Mouse (Mus musculus) adrenal gland, adult 8-10 months (tissue): ENCODE results near the gene AL731706.1. TPM values are rescaled to one million over a fixed set of nuclear protein-coding genes. Genes with fewer than 3 reads are reported as not detected.
"Not testable (repeated sequence)": the region's sequence is repeated elsewhere in the genome, so short reads cannot be mapped to it uniquely, and the experiment has no call there.

Experiments used
- DNase-seq: peaks from one replicate; pipeline ENCODE4 v3.0.0; 2022
- total RNA-seq, 4 experiments: library from RNA; stranded (reverse); gene quantifications; 2 replicates each; pipeline ENCODE4 v1.2.4; 2022

The AL731706.1 gene
- total RNA-seq, result 10 to 100 TPM in 3 of 4 experiments, 1 to 10 TPM in 1; 7.0 to 16.9 (median 16.2) TPM

DNA sequence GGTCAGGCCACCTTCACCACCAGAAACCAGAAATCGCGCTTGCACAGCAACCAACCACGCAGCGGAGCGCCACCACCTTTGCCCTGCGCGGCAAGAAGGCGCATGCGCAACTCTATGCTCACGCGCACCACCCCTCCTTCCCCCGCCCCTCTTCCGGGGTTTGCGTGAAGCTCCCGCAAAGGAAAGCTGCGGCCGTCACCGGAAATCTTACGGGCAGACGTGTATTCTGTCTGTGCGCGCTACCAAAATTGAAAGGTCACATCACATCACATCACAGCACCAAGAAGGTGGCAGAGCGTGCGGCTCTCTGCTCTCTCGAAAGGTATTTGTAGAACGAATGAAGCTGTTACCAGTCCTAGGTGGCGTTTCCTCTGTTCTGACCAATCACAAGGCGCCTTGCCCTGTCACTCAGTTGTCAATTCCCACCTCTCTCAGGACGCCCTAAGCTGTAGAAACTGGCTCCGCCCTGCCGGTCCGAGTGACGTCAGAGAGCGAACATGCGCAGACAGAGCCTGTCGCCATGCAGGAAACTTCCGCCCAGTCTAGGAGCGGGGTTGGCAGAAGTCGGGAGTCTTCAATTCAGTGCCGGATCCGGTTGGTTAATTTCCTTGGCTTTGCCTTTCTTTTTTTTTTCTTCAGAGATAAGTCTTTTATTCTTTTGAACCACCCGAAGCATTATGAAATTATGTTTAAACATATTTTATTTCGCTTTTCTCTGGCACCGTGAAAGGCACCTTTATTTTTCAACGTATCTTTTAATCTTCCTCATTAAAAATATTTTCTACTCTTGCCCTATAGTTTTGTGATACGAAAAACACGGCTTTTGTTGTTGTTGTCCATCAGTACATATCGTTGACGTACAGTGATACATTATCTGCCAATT, at the start of gene AL731706.1, which contains the start of the genes Slx4ip and Mkks:
AL731706.1 (minus strand) TSS at position 322 of the 883 bp plus-strand sequence.
Slx4ip (plus strand) TSS at position 151 of the 883 bp plus-strand sequence.
Mkks (minus strand) TSS at position 322 of the 883 bp plus-strand sequence.
- peak; percentile 99 for DNase-seq

DNA sequence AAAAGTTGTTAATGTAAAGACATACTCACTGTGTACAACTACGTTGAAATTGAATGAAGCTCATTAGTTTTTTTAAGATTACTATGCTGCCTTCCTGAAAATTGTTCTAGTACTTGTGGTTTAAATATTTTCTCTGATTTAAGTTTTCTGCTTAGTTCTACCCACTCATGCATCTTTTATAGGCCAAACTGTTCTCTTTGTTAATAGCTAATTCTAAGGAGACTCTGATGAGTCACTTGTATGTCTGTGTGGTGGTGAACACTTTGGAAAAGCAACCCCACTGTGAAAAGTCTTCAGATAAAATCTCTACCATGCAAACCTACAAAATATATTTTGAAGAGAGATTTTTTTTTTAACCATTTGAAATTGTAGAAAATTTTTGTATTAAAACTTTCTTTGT, 47.1 kb upstream of the AL731706.1 start:
- DNase-seq, result no peak

DNA sequence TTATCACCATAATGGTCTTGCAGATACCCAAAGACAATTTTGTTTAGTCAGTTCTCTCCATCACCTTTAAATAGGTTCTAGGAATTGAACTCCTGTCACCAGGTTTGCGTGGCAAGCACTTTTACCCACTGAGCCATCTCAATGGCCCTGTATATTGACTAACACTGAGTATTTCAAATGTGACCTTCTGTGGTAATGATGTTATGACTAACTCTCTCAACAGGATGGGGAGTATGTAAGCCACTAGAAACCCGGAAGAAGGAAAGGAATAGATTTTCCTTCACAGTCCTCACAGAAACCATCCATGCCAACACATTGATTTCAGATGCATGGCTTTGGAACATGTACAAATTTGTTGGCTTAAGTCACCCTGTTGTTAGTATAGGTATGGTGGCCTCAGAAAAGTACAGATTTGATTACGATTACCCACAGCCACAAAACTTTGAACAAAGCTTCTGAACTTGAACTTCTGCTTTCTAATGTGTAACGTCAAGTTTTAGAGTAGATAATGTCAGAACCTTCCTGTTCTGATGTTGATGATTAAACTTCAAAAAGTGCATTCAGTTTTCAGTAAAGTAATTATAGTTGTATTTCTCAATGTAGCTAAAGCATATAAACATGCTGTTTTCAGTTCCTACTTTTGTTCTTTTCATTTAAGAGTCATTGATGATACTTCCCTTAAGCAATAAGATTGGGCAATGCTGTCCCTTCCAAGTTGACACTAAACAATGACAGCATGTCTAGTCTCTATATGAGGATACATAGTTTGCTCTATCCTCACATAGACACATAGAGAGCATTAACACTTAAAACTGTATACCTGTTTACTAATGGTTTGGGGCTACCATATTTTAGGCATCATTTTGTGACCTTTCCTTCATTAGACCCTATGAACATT, 45.5 kb upstream of the AL731706.1 start:
- DNase-seq, result no peak

DNA sequence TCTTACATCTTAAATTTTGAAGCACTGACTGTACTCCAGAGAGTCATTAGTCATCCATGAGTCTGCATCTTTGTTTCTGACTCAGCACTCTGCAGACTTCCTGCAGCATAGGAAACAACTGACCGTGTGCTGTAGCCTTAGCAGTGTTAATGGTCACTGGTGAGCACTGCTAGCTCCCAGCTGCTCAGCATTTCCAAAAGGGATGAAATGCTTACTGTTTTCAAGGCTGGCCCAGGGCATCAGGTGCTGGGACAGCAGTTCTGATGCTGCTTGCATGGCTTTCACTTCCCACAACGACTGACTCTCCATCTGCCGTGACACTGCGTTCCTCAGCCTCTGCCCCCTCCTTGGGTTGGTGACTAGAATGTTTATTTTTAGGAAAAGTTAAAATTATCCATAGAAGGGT, 29.8 kb upstream of the AL731706.1 start:
- DNase-seq, result no peak

DNA sequence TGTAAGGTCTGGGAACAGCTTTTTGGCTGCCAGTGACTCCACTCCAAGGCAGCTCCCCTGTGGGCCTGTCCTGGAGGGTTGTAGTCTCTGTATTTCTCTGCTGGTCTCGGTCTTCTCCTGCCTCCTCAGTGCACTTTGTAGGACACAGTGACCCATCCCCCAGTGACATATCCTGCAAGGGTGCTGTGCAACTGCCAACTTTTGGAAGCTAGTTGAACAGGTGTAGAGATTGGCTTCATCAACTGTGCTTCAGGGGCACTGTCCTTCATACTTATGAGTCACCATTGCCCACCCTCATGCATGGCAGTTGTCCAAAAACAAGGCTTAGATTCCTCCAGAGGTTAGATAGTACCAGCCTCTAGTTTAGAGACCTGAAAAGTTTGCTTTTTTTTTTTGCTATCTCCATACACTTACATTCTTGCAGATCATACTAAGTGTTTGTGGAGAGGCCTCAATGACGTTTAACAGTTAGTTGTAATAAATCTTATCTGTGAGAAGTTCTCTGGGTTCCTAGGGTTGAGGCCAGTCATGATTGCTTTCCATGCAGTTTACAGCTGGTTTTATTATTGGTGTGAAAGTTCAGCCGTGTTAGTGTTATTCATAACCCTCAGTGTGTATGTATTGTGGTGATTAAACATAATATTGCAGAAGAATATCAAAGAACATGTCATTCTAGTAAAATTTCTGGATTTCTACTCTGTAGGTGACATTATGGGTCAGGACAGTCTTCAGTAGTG, 29.2 kb upstream of the AL731706.1 start:
- DNase-seq, result no peak

DNA sequence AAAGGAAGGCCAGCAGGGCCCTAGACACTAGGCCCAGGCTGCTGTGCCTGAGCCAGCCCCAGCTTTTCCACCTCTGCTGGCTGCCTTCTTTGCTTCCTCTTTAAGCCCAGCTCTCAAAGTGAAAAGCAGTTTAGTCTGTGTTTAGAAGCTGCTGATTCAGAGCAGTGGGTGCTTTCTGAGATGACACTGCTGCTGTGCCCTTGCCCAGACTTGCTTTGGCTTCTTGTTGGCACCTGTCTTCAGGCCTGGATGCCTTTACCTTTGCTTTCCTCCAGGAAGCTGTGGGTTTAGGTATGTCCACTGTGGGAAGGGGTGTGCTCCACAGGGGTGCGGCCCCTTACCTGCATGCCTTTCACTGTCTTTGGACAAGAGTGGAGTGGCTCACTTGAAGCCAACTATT, 28.2 kb upstream of the AL731706.1 start:
- DNase-seq, result no peak

DNA sequence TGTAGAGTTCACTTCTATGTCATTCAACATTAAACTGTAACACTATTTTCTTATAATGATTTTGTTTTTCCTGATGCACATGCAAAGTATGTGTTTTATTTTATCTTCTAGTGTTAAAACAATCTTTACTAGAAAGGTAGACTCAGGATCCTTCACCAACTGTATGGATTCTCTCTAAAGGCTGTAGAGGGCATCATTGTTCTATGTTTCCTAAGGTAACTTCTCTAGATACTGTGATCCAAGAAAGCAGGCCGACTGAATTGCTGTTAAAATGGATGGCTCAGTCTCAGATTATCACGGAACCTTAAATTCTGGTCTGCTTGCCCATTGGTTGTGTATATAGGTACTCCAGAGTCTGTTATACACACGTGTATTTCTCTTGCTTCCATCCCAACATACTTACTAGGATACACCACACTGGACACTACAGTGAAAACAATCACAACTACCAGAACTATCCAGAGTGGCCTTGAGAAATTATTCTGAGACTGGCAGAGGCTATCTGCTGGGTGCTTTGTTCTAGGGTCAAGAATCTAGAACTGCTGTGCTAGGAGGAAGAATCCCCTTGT, 23.2 kb upstream of the AL731706.1 start:
- no peak for DNase-seq

DNA sequence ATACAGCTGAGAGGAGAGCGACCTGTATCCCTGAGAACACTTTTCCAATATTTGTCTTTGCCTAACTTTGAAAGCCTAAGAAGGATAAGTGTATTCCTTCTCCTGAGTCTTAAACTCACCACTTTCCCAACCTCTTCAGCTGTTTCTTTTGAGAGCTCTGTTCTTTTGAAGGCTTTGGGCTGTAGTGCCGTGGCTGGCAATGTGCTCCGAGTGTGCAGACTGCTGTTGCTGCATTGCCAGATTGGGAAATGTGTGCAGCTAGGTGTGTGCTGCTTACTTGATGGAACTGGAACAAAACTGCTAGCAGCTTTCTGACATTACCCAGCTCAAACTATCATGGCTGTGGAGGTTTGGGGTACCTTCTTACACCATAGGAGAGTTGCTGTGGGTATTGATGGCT, 21.8 kb upstream of the AL731706.1 start:
- no peak for DNase-seq

DNA sequence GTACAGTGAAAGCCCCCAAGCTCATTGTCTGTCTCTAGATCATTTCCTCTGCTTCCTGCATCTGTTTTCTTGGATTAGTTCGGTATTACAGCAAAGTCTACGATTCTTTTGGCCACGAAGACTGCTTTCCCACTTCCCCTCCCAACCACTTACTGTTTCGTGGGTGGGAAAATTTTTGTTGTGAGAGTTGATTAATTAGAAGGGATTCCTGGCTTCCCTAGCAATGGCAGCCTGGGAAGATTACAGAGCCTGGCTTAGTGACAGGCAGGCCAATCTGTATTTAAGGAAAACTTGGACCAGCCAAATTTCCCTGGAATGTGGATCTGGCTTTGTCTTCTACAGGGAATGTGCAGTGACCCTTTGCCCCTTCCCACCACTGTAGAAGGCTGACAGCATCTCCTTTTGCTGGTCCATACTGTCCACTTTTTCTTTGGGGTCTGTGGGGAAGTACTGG, 20.8 kb upstream of the AL731706.1 start:
- DNase-seq, result no peak

DNA sequence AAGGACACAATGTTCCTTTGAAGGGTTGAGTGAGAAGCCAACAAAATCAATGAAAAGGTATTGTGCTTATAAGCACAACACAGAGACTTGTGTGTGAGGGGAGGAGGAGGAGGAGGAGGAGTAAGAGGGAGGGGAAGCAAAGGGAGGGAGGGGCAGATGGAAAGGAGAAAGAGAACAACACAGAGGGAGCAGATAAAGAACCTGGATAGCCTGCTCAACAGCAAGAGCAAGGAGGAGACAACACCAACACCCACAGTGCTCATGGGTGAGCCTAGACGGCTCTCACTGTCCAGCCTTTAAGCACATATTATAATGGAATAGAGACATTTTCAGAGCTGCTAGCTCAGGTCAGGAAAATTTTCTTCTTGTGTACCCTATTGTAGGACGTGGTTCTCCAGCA, 18.1 kb upstream of the AL731706.1 start:
- DNase-seq, result no peak

DNA sequence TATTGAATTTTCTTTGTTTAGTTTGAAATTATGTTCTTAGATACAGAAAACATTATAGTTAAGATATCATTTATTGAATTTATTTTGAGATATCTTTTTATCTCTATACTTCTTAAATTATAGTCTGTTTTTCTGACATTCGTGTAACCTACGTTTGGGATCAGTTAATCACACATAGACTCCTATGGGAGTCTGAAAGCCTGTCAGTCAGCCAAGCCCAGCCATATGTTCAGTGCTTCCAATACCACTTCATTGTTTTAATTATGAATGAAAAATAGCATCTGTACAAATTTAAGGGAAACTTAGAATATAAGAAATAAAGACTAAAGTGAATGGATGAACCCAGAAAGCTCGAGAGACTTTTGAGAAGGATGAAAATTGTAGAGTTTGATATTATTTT, 17.4 kb upstream of the AL731706.1 start:
- DNase-seq, result no peak

DNA sequence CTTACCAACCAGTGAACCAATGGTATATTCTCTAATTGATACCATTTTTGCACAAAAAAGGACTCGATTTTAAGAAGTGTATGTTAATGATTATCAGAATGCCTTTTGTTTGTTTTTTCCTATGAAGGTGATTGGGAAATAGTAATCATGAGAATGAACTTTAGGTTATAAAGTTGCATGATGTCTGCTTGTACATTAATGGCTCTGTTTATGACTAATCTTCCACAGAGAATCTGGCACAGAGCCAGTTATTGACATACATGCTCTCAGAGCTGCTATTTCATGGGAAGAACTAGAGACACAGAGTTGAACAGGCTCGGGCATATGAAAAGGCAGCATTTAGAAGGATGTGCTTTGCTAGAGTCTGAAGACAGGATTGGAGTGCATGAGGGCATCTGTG, 4.9 kb upstream of the AL731706.1 start:
- DNase-seq, result no peak

DNA sequence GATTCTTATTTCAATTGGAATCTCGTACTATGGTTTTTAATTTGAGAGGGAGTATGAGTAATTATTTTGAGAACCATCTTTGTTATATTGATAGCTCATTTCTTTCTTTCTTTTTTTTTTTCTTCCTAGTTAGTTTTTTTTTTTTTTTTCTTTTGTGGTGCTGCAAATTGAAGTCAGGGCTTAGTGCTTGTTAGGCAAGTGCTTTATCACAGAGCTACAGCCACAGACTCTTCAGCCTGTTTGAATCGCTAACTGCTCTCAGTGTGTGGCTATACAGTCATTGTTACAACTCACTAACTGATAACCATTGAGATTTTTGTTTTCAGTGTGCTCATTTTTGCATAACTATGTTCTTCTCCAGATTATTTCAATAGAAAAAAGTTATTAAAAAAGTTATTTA, 3.3 kb upstream of the AL731706.1 start:
- DNase-seq, result no peak

DNA sequence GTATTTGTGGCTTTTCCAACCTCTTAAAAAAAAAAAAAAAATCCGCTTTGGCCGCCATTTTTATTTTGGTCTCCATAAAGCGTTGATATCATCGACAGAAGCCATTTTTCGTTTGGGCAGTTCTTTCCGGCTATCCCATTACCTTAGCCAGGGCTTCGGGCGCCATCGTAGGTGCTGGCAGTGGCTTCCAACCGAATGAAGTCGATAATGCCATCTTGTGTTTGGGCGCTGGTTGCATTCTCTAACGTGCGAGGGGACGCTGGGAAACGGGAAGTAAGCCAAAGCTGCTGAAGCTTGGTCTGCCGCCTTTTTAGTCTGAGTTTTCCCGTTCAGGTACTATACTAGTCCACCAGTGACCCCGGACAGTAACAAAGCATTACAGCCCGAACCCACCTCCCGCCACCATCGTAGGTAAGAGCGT, 772 bp upstream of the AL731706.1 start:
- peak; percentile 97 for DNase-seq

DNA sequence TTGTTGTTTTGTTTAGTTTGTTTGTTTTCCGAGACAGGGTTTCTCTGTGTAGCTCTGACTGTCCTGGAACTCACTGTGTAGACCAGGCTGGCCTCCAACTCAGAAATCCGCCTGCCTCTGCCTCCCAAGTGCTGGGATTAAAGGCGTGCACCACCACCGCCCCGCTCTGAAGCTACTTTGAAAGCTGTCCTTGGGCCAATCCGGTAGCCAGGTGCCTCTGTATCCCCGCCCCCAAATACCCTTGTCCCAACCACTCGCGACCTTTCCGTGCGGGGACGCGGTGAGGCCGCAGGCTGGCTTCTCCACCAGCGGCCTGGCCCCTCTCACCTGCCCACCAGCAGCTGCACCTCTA, 497 bp downstream of the AL731706.1 start:
- not testable (repeated sequence) for DNase-seq

DNA sequence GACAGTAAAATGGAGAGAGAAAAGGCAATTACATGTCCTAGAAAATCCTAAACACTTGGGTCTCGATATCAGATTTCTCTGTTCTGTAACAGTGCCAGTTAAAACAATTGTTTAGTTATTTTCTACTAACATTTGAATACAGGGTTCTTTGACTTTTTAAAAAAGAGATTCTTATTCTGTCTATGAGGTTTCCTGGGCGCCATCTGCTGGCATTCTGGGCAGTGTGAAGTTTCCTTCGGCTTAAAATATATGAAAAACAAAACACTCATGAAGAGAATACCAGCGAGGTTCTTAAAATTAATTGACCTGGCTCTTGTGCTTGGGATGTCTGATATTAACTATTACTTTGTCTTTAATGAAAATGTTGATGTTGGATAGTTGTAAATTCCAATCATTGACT, 4.3 kb downstream of the AL731706.1 start:
- DNase-seq, result no peak

DNA sequence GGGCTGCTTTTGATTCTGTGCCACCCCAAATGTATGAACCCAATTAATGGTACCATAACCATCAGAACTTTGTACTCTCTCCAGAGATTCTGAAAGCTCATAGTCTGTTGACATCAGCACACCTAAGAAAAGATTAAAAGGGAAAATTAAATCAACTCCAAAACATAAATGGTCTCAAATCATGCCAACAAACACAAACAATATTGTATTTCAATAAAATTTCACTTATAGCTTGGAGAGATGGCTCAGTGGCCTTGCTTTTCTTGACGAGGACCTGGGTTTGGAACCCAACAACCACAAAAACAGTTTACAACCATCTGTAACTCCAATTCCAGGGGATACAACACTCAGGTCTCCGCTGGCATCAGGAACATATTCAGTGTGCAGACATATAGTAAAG, 5.6 kb downstream of the AL731706.1 start, which contains the start of gene AL731706.2:
AL731706.2 (minus strand) TSS at position 101 of the 400 bp plus-strand sequence.
- no peak for DNase-seq

DNA sequence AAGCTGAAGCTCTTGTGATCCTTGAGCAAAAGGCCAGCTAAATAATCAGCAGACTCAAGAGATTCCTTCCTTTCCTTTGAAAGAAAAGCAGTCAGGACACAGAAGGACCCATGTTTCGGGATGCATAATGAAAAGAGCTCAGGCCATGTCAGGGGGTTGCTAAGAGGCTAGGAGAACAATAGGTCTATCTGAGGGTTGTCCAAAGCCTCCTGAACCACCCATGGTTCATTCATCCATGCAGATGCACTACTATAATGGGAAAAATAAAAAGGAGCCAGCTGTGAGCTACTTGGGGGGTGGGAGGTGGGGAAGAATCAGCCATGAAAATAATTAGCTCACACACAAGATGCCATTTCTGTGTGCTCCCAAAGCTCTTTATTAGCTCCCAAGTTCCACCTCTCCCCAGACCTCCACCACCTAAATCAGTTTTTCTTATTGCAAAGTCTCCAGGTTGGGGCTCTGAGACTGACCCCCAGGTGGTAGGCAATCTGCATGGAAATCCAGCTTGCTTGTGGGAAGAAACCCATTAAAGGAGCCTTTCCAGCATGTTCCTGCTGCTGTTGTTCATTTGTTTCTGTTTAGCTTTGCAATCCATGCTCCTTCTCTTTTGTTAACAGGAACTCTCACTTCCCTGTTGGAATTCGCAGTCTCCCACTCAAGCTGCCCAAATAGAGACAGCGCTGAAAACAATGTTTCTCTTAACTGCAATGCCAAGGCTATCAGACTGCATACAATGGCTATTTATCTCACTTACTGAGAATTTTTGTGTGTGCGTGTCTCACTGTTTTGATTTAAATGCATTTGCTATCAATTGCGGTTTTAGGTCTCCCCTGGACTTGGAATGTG, 36.4 kb downstream of the AL731706.1 start:
- DNase-seq, result no peak

DNA sequence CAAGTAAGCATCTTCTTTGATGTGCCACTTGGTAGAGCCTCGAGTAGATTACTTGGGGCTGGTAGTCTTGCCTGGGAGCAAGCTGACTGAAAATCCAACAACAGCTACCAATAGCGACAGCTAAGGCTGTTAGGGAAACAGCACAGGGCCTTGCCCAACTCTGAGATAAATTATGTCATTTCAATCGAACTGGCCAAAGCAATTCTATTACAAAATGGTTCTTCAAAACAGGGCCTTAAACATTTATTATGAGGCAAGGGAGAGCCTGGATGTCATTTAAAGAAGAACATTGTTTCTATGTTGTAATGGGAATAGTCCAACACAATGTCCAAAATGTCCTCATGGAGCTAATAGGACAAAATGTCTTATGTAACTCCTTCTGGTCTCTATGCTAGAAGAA, 40.8 kb downstream of the AL731706.1 start:
- DNase-seq, result no peak

DNA sequence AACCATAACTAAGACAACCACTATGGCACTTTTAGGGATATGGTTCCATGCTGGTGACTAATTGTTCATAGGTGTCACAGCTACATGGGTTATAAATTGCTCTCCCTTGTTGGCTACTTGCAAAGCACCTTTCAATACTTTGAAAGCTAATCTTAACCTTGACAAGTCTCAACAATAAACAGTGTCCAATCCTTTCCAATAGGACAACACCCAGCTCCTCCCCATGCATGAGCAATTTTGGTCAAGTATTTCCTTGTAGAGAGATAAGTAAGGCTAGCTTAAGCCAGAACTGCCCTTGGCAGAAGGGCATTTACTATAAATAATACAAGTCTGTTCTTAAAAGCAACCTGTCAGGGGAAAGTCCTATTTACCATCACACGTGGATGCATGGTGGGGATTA, 53.2 kb downstream of the AL731706.1 start:
- peak; percentile 4 for DNase-seq

DNA sequence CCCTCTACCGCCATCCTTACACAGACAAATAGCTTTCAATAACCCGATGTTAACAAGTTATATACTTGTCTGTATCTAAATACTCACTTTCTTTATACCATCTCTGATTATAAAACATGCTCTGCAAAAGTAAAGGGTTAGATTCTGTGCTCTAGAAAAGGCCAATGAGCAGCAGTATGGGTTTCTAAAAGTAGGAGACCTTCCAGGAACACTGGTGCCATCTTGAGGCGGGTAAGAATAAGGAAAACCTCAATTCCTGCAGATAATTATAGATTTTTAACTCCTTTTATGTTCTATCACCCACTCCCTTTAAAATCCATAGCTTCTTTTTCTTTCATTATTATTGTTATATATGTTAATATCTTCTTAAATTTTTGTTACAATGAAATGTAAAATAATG, 55.3 kb downstream of the AL731706.1 start:
- no peak for DNase-seq
